Mouse (Mus musculus) intestine, postnatal 0 days (tissue): ENCODE data around the gene Itgb5. TPM values are rescaled to one million over a fixed set of nuclear protein-coding genes. Genes with fewer than 3 reads are reported as not detected.

ENCODE experiments used
- ATAC-seq: fragments of 200-750 bp; cut with Nextera tagmentation; 2 replicates; pipeline ENCODE4 v1.8.0; 2017; ENCODE audit warnings: mild to moderate bottlenecking, moderate TSS enrichment, moderate library complexity
- H3K27ac ChIP-seq: fragments of 300-500 bp; sonication (generic); 2 replicates; pipeline ENCODE4 v1.5.1; 2014; ENCODE audit warnings: mild to moderate bottlenecking, low read depth, low read length, moderate library complexity
- H3K27me3 ChIP-seq: fragments of 300-500 bp; sonication (generic); replicated peaks from 2 replicates; pipeline ENCODE4 v1.6.1; 2014; ENCODE audit warnings: low read length, mixed read lengths; ENCODE audit not compliant: control insufficient read depth, insufficient read depth
- H3K36me3 ChIP-seq: fragments of 300-500 bp; sonication (generic); 2 replicates; pipeline ENCODE4 v1.6.1; 2014; ENCODE audit warnings: mild to moderate bottlenecking, moderate library complexity; ENCODE audit not compliant: control insufficient read depth, insufficient read depth
- H3K4me1 ChIP-seq: fragments of 300-500 bp; sonication (generic); replicated peaks from 2 replicates; pipeline ENCODE4 v1.6.1; 2014; ENCODE audit warnings: antibody characterized with exemption, low read length, mixed read lengths; ENCODE audit not compliant: control insufficient read depth, insufficient read depth
- H3K4me2 ChIP-seq: fragments of 300-500 bp; sonication (generic); replicated peaks from 2 replicates; pipeline ENCODE4 v1.6.1; 2014; ENCODE audit warnings: low read depth, mild to moderate bottlenecking, moderate library complexity
- H3K4me3 ChIP-seq: fragments of 300-500 bp; sonication (generic); 2 replicates; pipeline ENCODE4 v1.5.1; 2014; ENCODE audit warnings: low read depth, low read length
- H3K9ac ChIP-seq: fragments of 300-500 bp; sonication (generic); 2 replicates; pipeline ENCODE4 v1.6.1; 2014; ENCODE audit warnings: mild to moderate bottlenecking, low read depth, low read length
- H3K9me3 ChIP-seq: fragments of 300-500 bp; sonication (generic); 2 replicates; pipeline ENCODE4 v1.6.1; 2016; ENCODE audit warnings: mixed run types; ENCODE audit not compliant: control insufficient read depth
- CTCF ChIP-seq: sonication (generic); IDR thresholded peaks from 2 replicates; pipeline ENCODE4 v1.5.1; 2016; ENCODE audit warnings: low read depth, mild to moderate bottlenecking, control low read depth, antibody characterized with exemption, moderate library complexity
- whole genome bisulfite sequencing: fragments of 180-500 bp; shearing (Covaris S2); extraction: QIAGEN DNeasy Blood & Tissue Kit; methylation state at CpG from one replicate; pipeline ENCODE4 v1.1.7; 2014; 5-methylcytosine and 5-hydroxymethylcytosine counted together
- polyA plus RNA-seq: library from polyadenylated mRNA; unstranded; fragments of >200 nt; fragmentation: Nextera tagmentation; extraction: Ambion mirVana; gene quantifications from 2 replicates; pipeline ENCODE4 v1.2.1, GENCODE M21; 2015

Itgb5 gene
- polyA plus RNA-seq, 1 experiment from 2014 or later = 23.5 TPM

GRCm38 (mm10) chr16:33942341-33942740, 112.9 kb downstream of the Itgb5 start:
- no peaks in the 10 kb centered on the region for H3K27me3 ChIP-seq
- no peak overlapping the region for H3K27ac ChIP-seq
- no peak overlapping the region for H3K4me2 ChIP-seq
- 70% methylated on average over 11 of the region's 11 CpGs for WGBS
- H3K36me3 ChIP-seq = 0 out of 2 replicates have a peak, but pooled peaks cover 6% of the 10 kb centered on the region
- no peak for ATAC-seq
- no peaks in the 10 kb centered on the region; the same call in 1 of the 2 replicates for H3K4me1 ChIP-seq
- no peak overlapping the region for H3K4me3 ChIP-seq
- no peak for TF ChIP-seq CTCF
- H3K9me3 ChIP-seq = no peaks in the 10 kb centered on the region
- no peak overlapping the region for H3K9ac ChIP-seq

GRCm38 (mm10) chr16:33943388-33943787, 113.9 kb downstream of the Itgb5 start:
- 97% methylated on average over 6 of the region's 6 CpGs for WGBS
- Histone ChIP-seq H3K9me3 (no peaks in the 10 kb centered on the region), H3K27me3 (no peaks in the 10 kb centered on the region), H3K27ac (no peak overlapping the region), H3K4me2 (no peak overlapping the region), H3K4me3 (no peak overlapping the region), H3K36me3 (0 out of 2 replicates have a peak, but pooled peaks cover 9% of the 10 kb centered on the region), H3K4me1 (no peaks in the 10 kb centered on the region; the same call in 1 of the 2 replicates), H3K9ac (no peak overlapping the region)
- TF ChIP-seq CTCF = no peak
- no peak for ATAC-seq

- Histone ChIP-seq H3K9me3 (no peaks in the 10 kb centered on the region), H3K36me3 (peaks cover 15% of the 10 kb centered on the region; the same call in 1 of the 2 replicates)
Measured at GRCm38 (mm10) chr16:33944126-33944525, 114.7 kb downstream of the Itgb5 start.

GRCm38 (mm10) chr16:33944772-33945171, 115.3 kb downstream of the Itgb5 start:
- WGBS = 33% methylated on average over 6 of the region's 6 CpGs
- Histone ChIP-seq H3K36me3 (peaks cover 15% of the 10 kb centered on the region; the same call in 1 of the 2 replicates), H3K4me1 (no peaks in the 10 kb centered on the region; the same call in 1 of the 2 replicates), H3K9ac (no peak overlapping the region), H3K4me2 (no peak overlapping the region), H3K9me3 (no peaks in the 10 kb centered on the region), H3K27ac (no peak overlapping the region), H3K27me3 (no peaks in the 10 kb centered on the region), H3K4me3 (no peak overlapping the region)
- no peak for TF ChIP-seq CTCF
- ATAC-seq = no peak

More at GRCm38 (mm10) chr16:33944126-33944525, 114.7 kb downstream of the Itgb5 start:
- no peak for ATAC-seq
- Histone ChIP-seq H3K4me1 (no peaks in the 10 kb centered on the region; the same call in 1 of the 2 replicates), H3K4me2 (no peak overlapping the region), H3K9ac (no peak overlapping the region), H3K4me3 (no peak overlapping the region), H3K27me3 (no peaks in the 10 kb centered on the region), H3K27ac (no peak overlapping the region)
- TF ChIP-seq CTCF = no peak
- WGBS = 90% methylated on average over 4 of the region's 4 CpGs

- no peaks in the 10 kb centered on the region for H3K4me1 ChIP-seq
- H3K9me3 ChIP-seq = no peaks in the 10 kb centered on the region
- H3K36me3 ChIP-seq = peaks cover 15% of the 10 kb centered on the region; the same call in 1 of the 2 replicates
- TF ChIP-seq CTCF = no peak
- no peak overlapping the region for H3K9ac ChIP-seq
- no peaks in the 10 kb centered on the region for H3K27me3 ChIP-seq
- no peak overlapping the region for H3K27ac ChIP-seq
- H3K4me3 ChIP-seq = no peak overlapping the region
- no peak overlapping the region for H3K4me2 ChIP-seq
- 68% methylated on average over 7 of the region's 7 CpGs for WGBS
- no peak for ATAC-seq
Measured at GRCm38 (mm10) chr16:33946021-33946420, 116.6 kb downstream of the Itgb5 start.

GRCm38 (mm10) chr16:33947664-33948571, 118.5 kb downstream of the Itgb5 start:
- no peak overlapping the region for H3K9ac ChIP-seq
- no peaks in the 10 kb centered on the region for H3K9me3 ChIP-seq
- no peak for ATAC-seq
- no peak overlapping the region for H3K4me3 ChIP-seq
- no peaks in the 10 kb centered on the region for H3K27me3 ChIP-seq
- H3K27ac ChIP-seq = no peak overlapping the region
- H3K4me2 ChIP-seq = no peak overlapping the region
- whole genome bisulfite sequencing = 63% methylated on average over 17 of the region's 17 CpGs
- H3K4me1 ChIP-seq = no peaks in the 10 kb centered on the region
- no peak for TF ChIP-seq CTCF
- peaks cover 15% of the 10 kb centered on the region; the same call in 1 of the 2 replicates for H3K36me3 ChIP-seq
